Mouse (Mus musculus) lung, postnatal 0 days (tissue): ENCODE measurements around the gene Fam168b. TPM values are rescaled to one million over a fixed set of nuclear protein-coding genes. Genes with fewer than 3 reads are reported as not detected.

Experiments
- ATAC-seq: fragments of 200-750 bp; cut with Nextera tagmentation; 2 replicates; pipeline ENCODE4 v1.8.0; 2017; ENCODE audit warnings: moderate library complexity
- DNase-seq: peaks from one replicate; pipeline ENCODE4 v3.0.0-alpha.2; 2016; ENCODE audit warnings: low spot score
- H3K27ac ChIP-seq: fragments of 300-500 bp; sonication (generic); 2 replicates; pipeline ENCODE4 v1.5.1; 2014; ENCODE audit warnings: antibody characterized with exemption, mild to moderate bottlenecking, low read length, mixed read lengths
- H3K27me3 ChIP-seq: fragments of 300-500 bp; sonication (generic); replicated peaks from 2 replicates; pipeline ENCODE4 v1.6.1; 2014; ENCODE audit warnings: low read length, mixed read lengths; ENCODE audit not compliant: insufficient read depth
- H3K36me3 ChIP-seq: fragments of 300-500 bp; sonication (generic); 2 replicates; pipeline ENCODE4 v1.6.1; 2014; ENCODE audit warnings: low read length, mixed read lengths; ENCODE audit not compliant: insufficient read depth
- H3K4me1 ChIP-seq: fragments of 300-500 bp; sonication (generic); 2 replicates; pipeline ENCODE4 v1.6.1; 2014; ENCODE audit warnings: antibody characterized with exemption, low read depth, low read length, mixed read lengths; ENCODE audit not compliant: insufficient read depth
- H3K4me2 ChIP-seq: fragments of 300-500 bp; sonication (generic); replicated peaks from 2 replicates; pipeline ENCODE4 v1.6.1; 2014; ENCODE audit warnings: low read depth, mild to moderate bottlenecking, low read length, moderate library complexity, mixed read lengths
- H3K4me3 ChIP-seq: fragments of 300-500 bp; sonication (generic); 2 replicates; pipeline ENCODE4 v1.5.1; 2014; ENCODE audit warnings: low read depth, low read length
- H3K9ac ChIP-seq: fragments of 300-500 bp; sonication (generic); replicated peaks from 2 replicates; pipeline ENCODE4 v1.6.1; 2014; ENCODE audit warnings: low read depth, mild to moderate bottlenecking
- H3K9me3 ChIP-seq: fragments of 300-500 bp; sonication (generic); 2 replicates; pipeline ENCODE4 v1.6.1; 2016; ENCODE audit warnings: low read length, mixed read lengths
- CTCF ChIP-seq: IDR thresholded peaks from 2 replicates; pipeline ENCODE4 v1.5.1; 2016; ENCODE audit warnings: antibody characterized with exemption, mild to moderate bottlenecking
- EP300 ChIP-seq: IDR thresholded peaks from 2 replicates; pipeline ENCODE4 v1.6.1; 2016; ENCODE audit warnings: antibody characterized with exemption, mild to moderate bottlenecking, control low read depth
- WGBS: fragments of 180-500 bp; shearing (Covaris S2); extraction: QIAGEN DNeasy Blood & Tissue Kit; methylation state at CpG from one replicate; pipeline ENCODE4 v1.1.7; 2014; 5-methylcytosine and 5-hydroxymethylcytosine counted together
- polyA plus RNA-seq: library from polyadenylated mRNA; unstranded; fragments of >200 nt; fragmentation: Nextera tagmentation; extraction: Ambion mirVana; gene quantifications from 2 replicates; pipeline ENCODE4 v1.2.1, GENCODE M21; 2015

Gene Fam168b
- polyA plus RNA-seq, 1 experiment from 2014 or later = 29.3 TPM

DNA sequence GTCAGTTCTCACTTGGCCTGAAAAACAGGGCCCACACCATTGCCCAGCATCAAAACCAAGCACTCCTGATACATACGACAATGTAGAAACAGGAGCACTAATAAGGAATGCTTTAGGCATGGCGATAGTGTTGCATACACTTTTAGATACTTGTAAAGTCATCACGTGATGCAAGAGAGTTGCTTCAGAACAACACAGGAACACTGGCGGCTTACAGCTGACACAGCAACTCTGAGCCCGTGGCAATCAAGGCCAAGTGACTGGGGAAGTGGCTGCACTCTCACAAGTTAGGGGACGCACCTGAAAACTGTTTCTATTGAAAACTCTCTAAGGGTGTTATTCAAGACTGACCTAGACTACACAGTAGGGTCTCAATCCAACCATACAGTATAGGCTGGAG lies 19.5 kb downstream of the Fam168b start:
- TF ChIP-seq CTCF (no peak), EP300 (0 out of 2 replicates have a peak, but pooled peaks have one; percentile 29)
- Histone ChIP-seq H3K4me1 (no peaks in the 10 kb centered on the region), H3K4me3 (no peak overlapping the region), H3K27ac (0 out of 2 replicates have a peak overlapping the region, but pooled peaks have one; percentile 6), H3K9me3 (no peaks in the 10 kb centered on the region), H3K4me2 (no peak overlapping the region), H3K36me3 (peaks cover 8% of the 10 kb centered on the region; the same call in 1 of the 2 replicates), H3K9ac (no peak overlapping the region), H3K27me3 (no peaks in the 10 kb centered on the region)
- ATAC-seq (peak; percentile 74), DNase-seq (peak; percentile 75)
- WGBS = 60% methylated on average over 6 of the region's 6 CpGs

DNA sequence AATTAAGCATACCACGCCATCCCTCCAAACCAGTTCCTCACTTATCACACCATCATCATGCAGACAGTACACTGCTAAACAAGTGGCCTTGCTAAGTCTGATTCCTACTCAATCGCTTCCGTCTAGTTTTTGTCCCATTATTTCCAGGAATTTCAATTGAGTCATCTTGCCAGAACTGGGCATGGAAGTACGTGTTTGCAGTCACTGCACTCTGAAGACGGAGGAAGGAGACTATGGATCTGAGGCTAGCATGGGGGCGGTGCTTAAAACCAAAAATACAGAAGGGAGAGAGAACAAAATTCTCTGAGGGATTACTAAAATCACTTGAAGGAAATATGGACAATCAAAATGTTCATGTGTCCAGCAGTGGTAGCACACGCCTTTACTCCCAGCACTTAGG lies 20.1 kb downstream of the Fam168b start:
- H3K9ac ChIP-seq = no peak overlapping the region
- H3K4me1 ChIP-seq = no peaks in the 10 kb centered on the region
- H3K4me3 ChIP-seq = no peak overlapping the region
- no peaks in the 10 kb centered on the region for H3K27me3 ChIP-seq
- no peaks in the 10 kb centered on the region for H3K9me3 ChIP-seq
- H3K27ac ChIP-seq = 0 out of 2 replicates have a peak overlapping the region, but pooled peaks have one; percentile 6
- H3K4me2 ChIP-seq = no peak overlapping the region
- peaks cover 12% of the 10 kb centered on the region; the same call in 1 of the 2 replicates for H3K36me3 ChIP-seq
- no peak for ATAC-seq
- no peak for TF ChIP-seq CTCF
- no peak for TF ChIP-seq EP300
- no peak for DNase-seq
- WGBS = 91% methylated on average over 7 of the region's 7 CpGs

DNA sequence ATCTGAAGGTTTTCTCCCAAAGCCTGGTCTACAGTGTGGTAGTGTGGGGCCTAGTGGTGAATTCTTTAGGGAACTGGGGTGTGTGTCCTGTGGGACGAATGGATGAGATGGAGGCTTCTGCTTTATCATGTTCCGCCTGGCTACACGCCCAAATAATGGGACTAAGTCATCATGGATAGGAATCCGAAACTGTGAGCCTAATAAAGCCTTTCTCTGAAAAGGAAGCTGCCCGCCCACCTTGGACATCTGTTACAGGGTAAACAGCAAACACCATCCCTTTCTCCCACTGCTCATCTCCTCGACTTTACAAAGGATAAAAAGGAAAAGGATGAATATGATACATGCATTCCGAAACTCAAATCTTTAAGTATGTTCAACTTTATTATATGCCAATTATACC lies 20.9 kb downstream of the Fam168b start:
- no peak overlapping the region for H3K4me3 ChIP-seq
- H3K36me3 ChIP-seq = peaks cover 18% of the 10 kb centered on the region; the same call in 1 of the 2 replicates

DNA sequence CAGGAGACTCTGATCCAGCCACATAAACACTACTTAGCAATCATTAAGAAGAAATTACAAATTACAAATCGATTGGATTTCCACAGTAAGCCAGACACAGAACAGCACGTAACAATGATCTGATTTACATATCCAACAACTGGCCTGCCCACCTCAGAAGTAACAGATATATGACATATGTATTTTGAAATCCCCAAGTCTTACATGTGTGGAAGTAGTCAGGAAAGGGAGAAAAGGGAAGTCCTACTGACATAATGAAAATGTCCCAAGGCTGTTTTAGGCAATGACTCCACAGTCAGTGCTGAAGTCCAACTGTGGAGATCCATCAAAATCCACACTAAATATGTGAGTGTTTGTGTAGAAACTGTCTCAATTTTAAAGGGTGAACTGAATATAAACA lies 21.5 kb downstream of the Fam168b start:
- DNase-seq = peak; percentile 16
- no peak overlapping the region for H3K9ac ChIP-seq
- 94% methylated on average over 2 of the region's 2 CpGs for WGBS
- H3K4me3 ChIP-seq = no peak overlapping the region
- ATAC-seq = no peak
- H3K9me3 ChIP-seq = no peaks in the 10 kb centered on the region
- H3K36me3 ChIP-seq = peaks cover 23% of the 10 kb centered on the region; the same call in 1 of the 2 replicates
- no peaks in the 10 kb centered on the region for H3K4me1 ChIP-seq
- no peak overlapping the region for H3K4me2 ChIP-seq
- no peaks in the 10 kb centered on the region for H3K27me3 ChIP-seq
- TF ChIP-seq CTCF = no peak
- TF ChIP-seq EP300 = no peak
- H3K27ac ChIP-seq = no peak overlapping the region

More for the DNA sequence above, 20.9 kb downstream of the Fam168b start:
- ATAC-seq = no peak
- no peak overlapping the region for H3K9ac ChIP-seq
- no peaks in the 10 kb centered on the region for H3K27me3 ChIP-seq
- no peaks in the 10 kb centered on the region for H3K4me1 ChIP-seq
- WGBS = 91% methylated on average over 7 of the region's 7 CpGs
- no peaks in the 10 kb centered on the region for H3K9me3 ChIP-seq
- no peak overlapping the region for H3K27ac ChIP-seq
- no peak overlapping the region for H3K4me2 ChIP-seq
- TF ChIP-seq CTCF (no peak), EP300 (no peak)
- no peak for DNase-seq

DNA sequence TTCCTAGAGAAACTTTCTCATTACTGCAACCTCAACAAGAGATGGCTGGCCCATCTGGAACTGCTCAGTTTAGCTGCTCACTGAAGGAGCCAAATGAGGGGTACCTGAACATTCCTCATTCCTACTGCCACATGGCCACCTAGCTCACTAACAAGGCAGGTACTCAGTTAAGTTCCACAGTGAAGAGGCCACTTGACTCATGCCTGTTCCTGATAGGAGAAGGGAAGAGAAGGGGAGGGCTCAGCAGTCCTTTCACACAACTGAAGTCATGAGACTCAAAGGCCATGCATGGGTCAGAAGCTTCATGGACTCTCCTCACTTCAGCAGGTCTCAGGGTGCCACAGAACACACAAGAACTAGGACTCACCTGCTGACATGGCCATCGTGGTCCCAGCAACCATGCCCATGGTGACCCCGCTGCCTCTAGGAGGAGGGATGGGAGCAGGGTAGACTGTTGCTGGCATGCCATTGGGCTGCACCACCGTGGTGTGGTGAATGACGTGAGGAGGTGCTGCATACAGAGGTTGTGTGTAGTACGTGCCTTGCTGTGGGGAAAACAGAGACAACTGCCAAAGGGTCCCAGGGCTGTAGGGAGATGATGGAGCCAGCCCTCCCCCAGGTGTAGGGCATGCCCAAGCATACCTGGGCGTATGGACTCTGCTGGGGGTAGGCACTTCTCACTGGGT lies 23.5 kb downstream of the Fam168b start:
- Histone ChIP-seq H3K27me3 (no peaks in the 10 kb centered on the region), H3K36me3 (peaks cover 23% of the 10 kb centered on the region; the same call in 1 of the 2 replicates), H3K27ac (no peak overlapping the region), H3K4me1 (no peaks in the 10 kb centered on the region), H3K9me3 (no peaks in the 10 kb centered on the region), H3K4me3 (no peak overlapping the region), H3K4me2 (no peak overlapping the region), H3K9ac (no peak overlapping the region)
- 78% methylated on average over 6 of the region's 6 CpGs for WGBS
- TF ChIP-seq CTCF = no peak
- TF ChIP-seq EP300 = no peak
- DNase-seq = peak; percentile 84
- ATAC-seq = peak; percentile 78

DNA sequence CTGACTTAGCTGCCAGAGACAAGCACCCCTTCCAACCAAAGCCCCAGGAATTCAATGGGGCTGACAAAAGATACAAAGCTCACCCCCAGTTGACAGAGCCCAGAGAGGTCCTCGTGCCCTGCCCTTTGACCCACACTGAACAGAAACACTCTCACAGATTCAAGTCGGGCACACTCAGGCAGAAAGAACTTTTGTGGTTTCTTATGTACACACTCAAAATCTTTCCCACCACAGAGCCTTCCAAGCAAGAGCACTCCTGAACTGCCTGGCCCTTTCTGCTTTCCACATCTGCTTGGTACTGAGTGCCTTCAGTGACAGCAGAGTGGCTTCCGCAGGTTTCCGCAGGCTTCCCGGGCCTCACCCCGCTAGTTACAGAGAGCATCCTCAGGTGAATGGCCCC lies 27.0 kb downstream of the Fam168b start:
- H3K9ac ChIP-seq = no peak overlapping the region
- peaks cover 33% of the 10 kb centered on the region for H3K36me3 ChIP-seq
- H3K27ac ChIP-seq = no peak overlapping the region
- 65% methylated on average over 6 of the region's 6 CpGs for WGBS
- ATAC-seq = peak; percentile 77
- H3K4me3 ChIP-seq = no peak overlapping the region
- no peaks in the 10 kb centered on the region for H3K27me3 ChIP-seq
- no peaks in the 10 kb centered on the region for H3K4me1 ChIP-seq
- TF ChIP-seq EP300 (peak; percentile 67; the same call in 1 of the 2 replicates), CTCF (no peak)
- peak; percentile 86 for DNase-seq
- H3K9me3 ChIP-seq = no peaks in the 10 kb centered on the region
- no peak overlapping the region for H3K4me2 ChIP-seq
